Mouse (Mus musculus) forebrain, embryonic 15.5 days (tissue): ENCODE measurements at regions not wholly inside any gene's neighbourhood (a gene's known extent, or its start where the extent isn't known, plus 50 kb on each side); places are given as distances from the start of the nearest gene placed in this dataset.
A peak's percentile ranks its signal among the peaks of the same experiment; 100 is the strongest.

Source experiments
- ATAC-seq: fragments of 200-750 bp; cut with Nextera tagmentation; replicated peaks from 2 replicates; pipeline ENCODE4 v1.8.0; 2017; ENCODE audit warnings: mild to moderate bottlenecking, moderate TSS enrichment, moderate library complexity
- H3K27ac ChIP-seq: fragments of 300-500 bp; sonication (generic); replicated peaks from 2 replicates; pipeline ENCODE4 v1.5.1; 2015; ENCODE audit warnings: mild to moderate bottlenecking, inconsistent platforms
- H3K27me3 ChIP-seq: fragments of 300-500 bp; sonication (generic); 2 replicates; pipeline ENCODE4 v1.6.1; 2015; ENCODE audit warnings: inconsistent platforms
- H3K36me3 ChIP-seq: fragments of 300-500 bp; sonication (generic); 2 replicates; pipeline ENCODE4 v1.6.1; 2015; ENCODE audit warnings: mild to moderate bottlenecking, inconsistent platforms
- H3K4me1 ChIP-seq: fragments of 300-500 bp; sonication (generic); 2 replicates; pipeline ENCODE4 v1.6.1; 2015; ENCODE audit warnings: inconsistent platforms
- H3K4me2 ChIP-seq: fragments of 300-500 bp; sonication (generic); replicated peaks from 2 replicates; pipeline ENCODE4 v1.6.1; 2015; ENCODE audit warnings: mild to moderate bottlenecking, inconsistent platforms
- H3K4me3 ChIP-seq: fragments of 300-500 bp; sonication (generic); 2 replicates; pipeline ENCODE4 v1.5.1; 2015; ENCODE audit warnings: mild to moderate bottlenecking, inconsistent platforms
- H3K9ac ChIP-seq: fragments of 300-500 bp; sonication (generic); replicated peaks from 2 replicates; pipeline ENCODE4 v1.6.1; 2015; ENCODE audit warnings: mild to moderate bottlenecking, inconsistent platforms
- H3K9me3 ChIP-seq: fragments of 300-500 bp; sonication (generic); 2 replicates; pipeline ENCODE4 v1.6.1; 2016; ENCODE audit warnings: inconsistent platforms
- WGBS: fragments of 180-500 bp; shearing (Covaris S2); methylation state at CpG from one replicate; pipeline ENCODE4 v1.1.7; 2015; ENCODE audit warnings: mixed read lengths; 5-methylcytosine and 5-hydroxymethylcytosine counted together

- no peak for ATAC-seq
- H3K4me2 ChIP-seq, result no peak overlapping the region
- H3K4me1 ChIP-seq, result peaks cover 20% of the 10 kb centered on the region
- WGBS, result 79% methylated on average over 19 of the region's 19 CpGs
- H3K36me3 ChIP-seq, result no peaks in the 10 kb centered on the region
- H3K4me3 ChIP-seq, result no peak overlapping the region
- H3K27ac ChIP-seq, result no peak overlapping the region
- H3K9me3 ChIP-seq, result no peaks in the 10 kb centered on the region
- H3K9ac ChIP-seq, result no peak overlapping the region
- H3K27me3 ChIP-seq, result no peaks in the 10 kb centered on the region
These were observed 68.3 kb upstream of the Gm26897 start for GRCm38 (mm10) chr5:111665406-111665805.

GRCm38 (mm10) chr5:111666007-111666406, 67.7 kb upstream of the Gm26897 start:
- no peak for ATAC-seq
- Histone ChIP-seq H3K9me3 (no peaks in the 10 kb centered on the region), H3K9ac (no peak overlapping the region), H3K4me1 (peaks cover 14% of the 10 kb centered on the region), H3K27ac (no peak overlapping the region), H3K4me2 (no peak overlapping the region), H3K36me3 (no peaks in the 10 kb centered on the region), H3K27me3 (no peaks in the 10 kb centered on the region), H3K4me3 (no peak overlapping the region)
- WGBS, result 81% methylated on average over 8 of the region's 8 CpGs

- Histone ChIP-seq H3K9ac (no peak overlapping the region), H3K4me2 (no peak overlapping the region), H3K9me3 (no peaks in the 10 kb centered on the region), H3K27ac (no peak overlapping the region), H3K4me3 (no peak overlapping the region), H3K36me3 (no peaks in the 10 kb centered on the region), H3K4me1 (peaks cover 16% of the 10 kb centered on the region), H3K27me3 (no peaks in the 10 kb centered on the region)
- WGBS, result 72% methylated on average over 3 of the region's 3 CpGs
- no peak for ATAC-seq
These were observed 65.8 kb upstream of the Gm26897 start for GRCm38 (mm10) chr5:111667901-111668300.

GRCm38 (mm10) chr5:111669139-111669538, 64.6 kb upstream of the Gm26897 start:
- H3K36me3 ChIP-seq, result no peaks in the 10 kb centered on the region
- no peak overlapping the region for H3K4me3 ChIP-seq
- H3K9ac ChIP-seq, result no peak overlapping the region
- no peaks in the 10 kb centered on the region for H3K9me3 ChIP-seq
- no peak for ATAC-seq
- H3K4me1 ChIP-seq, result peaks cover 16% of the 10 kb centered on the region
- H3K27ac ChIP-seq, result no peak overlapping the region
- H3K4me2 ChIP-seq, result no peak overlapping the region
- H3K27me3 ChIP-seq, result no peaks in the 10 kb centered on the region

GRCm38 (mm10) chr5:111671762-111672161, 62.0 kb upstream of the Gm26897 start:
- Histone ChIP-seq H3K27ac (peak overlapping the region; percentile 58; the same call in 1 of the 2 replicates), H3K4me1 (peaks cover 36% of the 10 kb centered on the region), H3K36me3 (no peaks in the 10 kb centered on the region), H3K27me3 (no peaks in the 10 kb centered on the region), H3K4me3 (no peak overlapping the region), H3K9ac (no peak overlapping the region), H3K9me3 (no peaks in the 10 kb centered on the region), H3K4me2 (no peak overlapping the region)
- 64% methylated on average over 6 of the region's 6 CpGs for WGBS
- no peak for ATAC-seq

- no peaks in the 10 kb centered on the region for H3K36me3 ChIP-seq
- no peak overlapping the region for H3K9ac ChIP-seq
- peaks cover 66% of the 10 kb centered on the region for H3K4me1 ChIP-seq
- no peaks in the 10 kb centered on the region for H3K27me3 ChIP-seq
- peak overlapping the region; percentile 56 for H3K27ac ChIP-seq
- H3K9me3 ChIP-seq, result no peaks in the 10 kb centered on the region
- no peak for ATAC-seq
- H3K4me2 ChIP-seq, result no peak overlapping the region
- 60% methylated on average over 6 of the region's 6 CpGs for WGBS
- no peak overlapping the region for H3K4me3 ChIP-seq
These were observed 58.6 kb upstream of the Gm26897 start for GRCm38 (mm10) chr5:111674976-111675672.

GRCm38 (mm10) chr5:111675673-111676261, 58.0 kb upstream of the Gm26897 start:
- H3K9me3 ChIP-seq, result no peaks in the 10 kb centered on the region
- H3K4me1 ChIP-seq, result peaks cover 69% of the 10 kb centered on the region
- H3K4me2 ChIP-seq, result no peak overlapping the region
- no peaks in the 10 kb centered on the region for H3K36me3 ChIP-seq
- H3K4me3 ChIP-seq, result no peak overlapping the region
- H3K9ac ChIP-seq, result no peak overlapping the region
- H3K27ac ChIP-seq, result peak overlapping the region; percentile 56
- H3K27me3 ChIP-seq, result no peaks in the 10 kb centered on the region
- ATAC-seq, result peak; percentile 23; the same call in 1 of the 2 replicates
- WGBS, result 5% methylated on average over 8 of the region's 8 CpGs

GRCm38 (mm10) chr5:111677847-111678311, 55.8 kb upstream of the Gm26897 start:
- Histone ChIP-seq H3K4me1 (peaks cover 67% of the 10 kb centered on the region), H3K27ac (peak overlapping the region; percentile 86), H3K4me3 (no peak overlapping the region), H3K4me2 (0 out of 2 replicates have a peak overlapping the region, but pooled peaks have one; percentile 8), H3K27me3 (no peaks in the 10 kb centered on the region), H3K36me3 (no peaks in the 10 kb centered on the region), H3K9me3 (no peaks in the 10 kb centered on the region), H3K9ac (no peak overlapping the region)
- WGBS, result 9% methylated on average over 6 of the region's 6 CpGs
- peak; percentile 65 for ATAC-seq

GRCm38 (mm10) chr5:111678496-111678895, 55.2 kb upstream of the Gm26897 start:
- H3K4me3 ChIP-seq, result no peak overlapping the region
- H3K27ac ChIP-seq, result peak overlapping the region; percentile 86
- no peak overlapping the region for H3K9ac ChIP-seq
- peak; percentile 3; the same call in 1 of the 2 replicates for ATAC-seq
- 5% methylated on average over 1 of the region's 1 CpGs for WGBS
- no peaks in the 10 kb centered on the region for H3K36me3 ChIP-seq
- peaks cover 67% of the 10 kb centered on the region for H3K4me1 ChIP-seq
- H3K4me2 ChIP-seq, result no peak overlapping the region
- H3K9me3 ChIP-seq, result no peaks in the 10 kb centered on the region
- no peaks in the 10 kb centered on the region for H3K27me3 ChIP-seq

- ATAC-seq, result peak; percentile 56
- H3K9ac ChIP-seq, result peak overlapping the region; percentile 23; the same call in 1 of the 2 replicates
- peaks cover 50% of the 10 kb centered on the region for H3K4me1 ChIP-seq
- WGBS, result 20% methylated on average over 7 of the region's 7 CpGs
- no peaks in the 10 kb centered on the region for H3K9me3 ChIP-seq
- no peak overlapping the region for H3K4me2 ChIP-seq
- peak overlapping the region; percentile 90 for H3K27ac ChIP-seq
- H3K4me3 ChIP-seq, result no peak overlapping the region
- no peaks in the 10 kb centered on the region for H3K36me3 ChIP-seq
- no peaks in the 10 kb centered on the region for H3K27me3 ChIP-seq
These were observed 52.2 kb upstream of the Gm26897 start for GRCm38 (mm10) chr5:111681362-111682028.

- H3K27ac ChIP-seq, result no peak overlapping the region
- H3K9ac ChIP-seq, result no peak overlapping the region
- no peak overlapping the region for H3K4me3 ChIP-seq
- peaks cover 36% of the 10 kb centered on the region for H3K4me1 ChIP-seq
- no peaks in the 10 kb centered on the region for H3K9me3 ChIP-seq
- H3K4me2 ChIP-seq, result no peak overlapping the region
- H3K27me3 ChIP-seq, result no peaks in the 10 kb centered on the region
- ATAC-seq, result no peak
- no peaks in the 10 kb centered on the region for H3K36me3 ChIP-seq
These were observed 50.8 kb upstream of the Gm26897 start for GRCm38 (mm10) chr5:111682899-111683298.
